Mouse (Mus musculus) limb, embryonic 15.5 days (tissue): ENCODE results near the gene Tbx2. TPM values are rescaled to one million over a fixed set of nuclear protein-coding genes. Genes with fewer than 3 reads are reported as not detected.

ENCODE experiments used
- ATAC-seq: fragments of 200-750 bp; cut with Nextera tagmentation; 2 replicates; pipeline ENCODE4 v1.8.0; 2017; ENCODE audit warnings: low read depth, moderate TSS enrichment; ENCODE audit not compliant: insufficient number of reproducible peaks, low FRiP score, low TSS enrichment
- H3K27ac ChIP-seq: fragments of 300-500 bp; sonication (generic); 2 replicates; pipeline ENCODE4 v1.5.1; 2015; ENCODE audit warnings: moderate library complexity, mild to moderate bottlenecking, inconsistent platforms
- H3K27me3 ChIP-seq: fragments of 300-500 bp; sonication (generic); 2 replicates; pipeline ENCODE4 v1.6.1; 2015; ENCODE audit warnings: inconsistent platforms
- H3K36me3 ChIP-seq: fragments of 300-500 bp; sonication (generic); 2 replicates; pipeline ENCODE4 v1.6.1; 2015; ENCODE audit warnings: inconsistent platforms
- H3K4me1 ChIP-seq: fragments of 300-500 bp; sonication (generic); 2 replicates; pipeline ENCODE4 v1.6.1; 2015; ENCODE audit warnings: inconsistent platforms
- H3K4me2 ChIP-seq: fragments of 300-500 bp; sonication (generic); 2 replicates; pipeline ENCODE4 v1.6.1; 2015; ENCODE audit warnings: mild to moderate bottlenecking, inconsistent platforms
- H3K4me3 ChIP-seq: fragments of 300-500 bp; sonication (generic); 2 replicates; pipeline ENCODE4 v1.5.1; 2015; ENCODE audit warnings: mild to moderate bottlenecking, inconsistent platforms
- H3K9ac ChIP-seq: fragments of 300-500 bp; sonication (generic); 2 replicates; pipeline ENCODE4 v1.6.1; 2015; ENCODE audit warnings: inconsistent platforms
- H3K9me3 ChIP-seq: fragments of 300-500 bp; sonication (generic); 2 replicates; pipeline ENCODE4 v1.6.1; 2016; ENCODE audit warnings: inconsistent platforms
- WGBS: fragments of 180-500 bp; shearing (Covaris S2); methylation state at CpG from one replicate; pipeline ENCODE4 v1.1.7; 2015; 5-methylcytosine and 5-hydroxymethylcytosine counted together
- polyA plus RNA-seq: library from polyadenylated mRNA; unstranded; fragments of >200 nt; fragmentation: Nextera tagmentation; extraction: Ambion mirVana; gene quantifications from 2 replicates; pipeline ENCODE4 v1.2.1, GENCODE M21; 2015

Tbx2 gene
- polyA plus RNA-seq, 1 experiment from 2014 or later, result 4.1 TPM

DNA sequence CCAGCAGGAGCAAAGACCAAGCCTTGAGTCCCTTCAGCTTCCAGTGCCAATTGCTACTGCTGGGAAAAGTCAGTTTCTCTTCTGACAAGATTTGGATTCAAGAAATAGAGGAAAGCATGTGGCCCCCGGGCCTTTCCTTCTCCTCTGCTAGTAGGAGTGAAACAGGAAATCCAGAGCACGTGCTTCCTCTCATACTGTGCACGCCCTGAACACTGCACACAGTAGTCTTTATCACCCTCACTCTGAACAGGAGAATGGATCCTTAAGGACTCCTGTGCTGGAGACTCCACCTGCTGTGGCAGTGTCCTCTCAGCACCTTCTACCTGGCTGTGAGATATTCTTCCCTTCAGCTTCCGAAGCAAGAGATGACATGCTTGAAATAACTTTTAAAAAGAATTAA lies 21.1 kb upstream of the Tbx2 start:
- H3K27ac ChIP-seq, result no peak overlapping the region
- no peak for ATAC-seq
- H3K4me2 ChIP-seq, result no peak overlapping the region
- H3K9ac ChIP-seq, result no peak overlapping the region
- H3K36me3 ChIP-seq, result no peaks in the 10 kb centered on the region
- H3K9me3 ChIP-seq, result no peaks in the 10 kb centered on the region
- 62% methylated on average over 4 of the region's 4 CpGs for WGBS
- H3K4me3 ChIP-seq, result no peak overlapping the region
- 0 out of 2 replicates have a peak, but pooled peaks cover 8% of the 10 kb centered on the region for H3K4me1 ChIP-seq
- H3K27me3 ChIP-seq, result peaks cover 3% of the 10 kb centered on the region; the same call in 1 of the 2 replicates

DNA sequence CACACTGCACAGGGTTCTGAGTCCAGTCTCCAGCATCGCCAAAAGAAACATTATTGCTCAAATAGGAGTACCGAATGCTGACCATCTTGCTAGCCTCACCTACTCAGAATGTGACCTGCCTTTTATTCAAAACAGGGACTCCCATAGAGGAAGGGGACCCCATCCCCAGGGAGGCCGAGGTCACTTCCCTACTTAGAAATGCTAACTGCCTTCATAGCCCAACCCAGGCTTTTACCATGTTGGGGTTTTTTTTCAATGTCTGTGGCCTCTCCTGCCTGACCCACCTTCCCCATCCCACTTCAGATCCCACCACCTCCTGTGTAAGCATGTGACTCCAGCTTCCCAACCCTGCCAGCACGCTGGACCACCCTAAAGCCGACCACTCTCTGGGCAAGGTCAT lies 20.7 kb upstream of the Tbx2 start:
- H3K9ac ChIP-seq, result no peak overlapping the region
- no peak overlapping the region for H3K4me3 ChIP-seq
- H3K4me2 ChIP-seq, result no peak overlapping the region
- 87% methylated on average over 5 of the region's 5 CpGs for WGBS
- H3K4me1 ChIP-seq, result 0 out of 2 replicates have a peak, but pooled peaks cover 10% of the 10 kb centered on the region
- no peak overlapping the region for H3K27ac ChIP-seq
- H3K36me3 ChIP-seq, result no peaks in the 10 kb centered on the region
- H3K27me3 ChIP-seq, result peaks cover 3% of the 10 kb centered on the region; the same call in 1 of the 2 replicates
- no peaks in the 10 kb centered on the region for H3K9me3 ChIP-seq
- no peak for ATAC-seq

DNA sequence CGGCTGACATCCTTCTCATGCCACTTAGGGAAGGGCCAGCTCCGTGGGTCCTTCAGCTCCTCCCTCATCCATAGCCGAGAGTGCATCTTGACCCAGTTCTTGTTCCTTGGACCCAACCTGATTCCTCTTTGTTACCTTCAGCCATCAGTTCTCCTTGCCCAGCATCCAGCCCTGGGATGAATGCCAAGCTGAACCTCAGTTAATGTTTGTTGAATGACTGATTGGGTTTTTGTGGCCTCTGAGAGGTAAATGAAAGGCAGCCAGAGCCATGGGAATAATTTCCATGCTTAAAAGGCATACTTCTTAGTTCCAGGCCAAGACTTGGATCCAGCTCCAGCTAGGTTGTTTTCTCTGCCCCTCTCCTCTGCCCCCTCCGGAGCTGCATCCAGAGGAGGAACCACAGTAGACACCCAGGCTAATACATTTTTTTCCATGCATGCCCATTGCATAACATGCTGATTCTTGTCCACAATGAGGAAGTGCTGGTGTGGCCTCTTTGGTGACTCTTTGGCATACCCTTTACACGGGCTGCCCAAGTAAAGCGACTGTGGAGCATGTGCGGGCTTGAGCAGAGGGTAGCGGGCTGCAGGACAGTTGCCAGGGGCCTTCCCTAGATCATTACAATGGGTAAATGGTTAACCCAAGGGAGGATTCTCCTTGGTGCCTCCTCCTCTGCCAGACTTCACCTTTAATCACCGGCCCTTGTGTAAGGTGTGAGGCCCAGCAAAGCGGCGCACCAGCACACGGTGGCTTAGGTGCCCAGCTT lies 20.0 kb upstream of the Tbx2 start:
- no peak overlapping the region for H3K4me3 ChIP-seq

DNA sequence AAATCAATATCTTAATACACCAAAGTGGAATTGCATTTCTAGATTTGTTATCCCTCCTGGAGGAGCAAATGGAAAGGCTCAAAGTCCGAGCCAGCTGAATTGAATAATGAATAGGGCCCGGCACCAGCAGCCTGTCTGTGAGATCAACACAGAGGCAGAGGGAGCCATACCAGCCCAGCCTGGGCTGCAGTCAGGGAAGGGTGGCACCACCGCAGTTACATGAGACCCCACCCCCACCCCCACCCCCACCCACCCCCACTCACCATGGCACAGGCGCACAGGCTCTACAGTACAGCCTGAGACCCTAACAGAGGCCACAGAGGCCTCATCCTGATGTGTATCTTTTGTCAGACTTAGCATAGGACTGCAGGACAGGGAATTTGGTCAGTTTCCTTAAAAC lies 17.7 kb upstream of the Tbx2 start:
- no peaks in the 10 kb centered on the region for H3K36me3 ChIP-seq
- no peak overlapping the region for H3K9ac ChIP-seq
- H3K9me3 ChIP-seq, result no peaks in the 10 kb centered on the region
- WGBS, result 42% methylated on average over 4 of the region's 4 CpGs
- peaks cover 13% of the 10 kb centered on the region; the same call in 1 of the 2 replicates for H3K27me3 ChIP-seq
- no peak overlapping the region for H3K4me3 ChIP-seq
- H3K27ac ChIP-seq, result no peak overlapping the region
- no peak for ATAC-seq
- H3K4me2 ChIP-seq, result no peak overlapping the region
- 0 out of 2 replicates have a peak, but pooled peaks cover 10% of the 10 kb centered on the region for H3K4me1 ChIP-seq

More for the DNA sequence above, 20.0 kb upstream of the Tbx2 start:
- H3K4me2 ChIP-seq, result no peak overlapping the region
- no peaks in the 10 kb centered on the region for H3K36me3 ChIP-seq
- H3K27ac ChIP-seq, result no peak overlapping the region
- ATAC-seq, result no peak
- H3K4me1 ChIP-seq, result 0 out of 2 replicates have a peak, but pooled peaks cover 10% of the 10 kb centered on the region
- peaks cover 5% of the 10 kb centered on the region; the same call in 1 of the 2 replicates for H3K27me3 ChIP-seq
- no peak overlapping the region for H3K9ac ChIP-seq
- 82% methylated on average over 12 of the region's 12 CpGs for WGBS
- H3K9me3 ChIP-seq, result no peaks in the 10 kb centered on the region

DNA sequence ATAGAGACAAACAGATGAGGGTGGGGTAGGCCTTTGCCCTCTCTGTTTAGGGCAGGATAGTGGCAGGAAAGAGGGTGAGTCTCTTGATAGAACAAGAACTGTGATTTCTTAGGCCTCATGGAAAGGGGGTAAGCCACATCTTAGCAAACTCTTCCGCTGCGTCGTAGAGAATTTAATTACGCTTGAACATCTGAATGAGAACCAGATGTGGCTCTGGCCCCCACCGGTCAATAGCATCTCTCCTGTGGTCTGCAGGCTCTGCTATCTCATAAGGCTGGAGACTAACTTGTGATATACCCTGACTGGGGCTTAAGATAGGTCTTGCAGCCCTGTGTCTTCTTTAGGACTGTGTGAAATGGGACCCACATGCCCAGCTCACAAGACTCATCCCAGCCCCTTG lies 15.9 kb upstream of the Tbx2 start:
- Histone ChIP-seq H3K36me3 (no peaks in the 10 kb centered on the region), H3K27ac (no peak overlapping the region), H3K27me3 (peaks cover 19% of the 10 kb centered on the region; the same call in 1 of the 2 replicates), H3K4me2 (no peak overlapping the region), H3K9ac (no peak overlapping the region), H3K4me3 (no peak overlapping the region), H3K4me1 (peaks cover 21% of the 10 kb centered on the region; the same call in 1 of the 2 replicates), H3K9me3 (no peaks in the 10 kb centered on the region)
- no peak for ATAC-seq
- 39% methylated on average over 5 of the region's 5 CpGs for WGBS

DNA sequence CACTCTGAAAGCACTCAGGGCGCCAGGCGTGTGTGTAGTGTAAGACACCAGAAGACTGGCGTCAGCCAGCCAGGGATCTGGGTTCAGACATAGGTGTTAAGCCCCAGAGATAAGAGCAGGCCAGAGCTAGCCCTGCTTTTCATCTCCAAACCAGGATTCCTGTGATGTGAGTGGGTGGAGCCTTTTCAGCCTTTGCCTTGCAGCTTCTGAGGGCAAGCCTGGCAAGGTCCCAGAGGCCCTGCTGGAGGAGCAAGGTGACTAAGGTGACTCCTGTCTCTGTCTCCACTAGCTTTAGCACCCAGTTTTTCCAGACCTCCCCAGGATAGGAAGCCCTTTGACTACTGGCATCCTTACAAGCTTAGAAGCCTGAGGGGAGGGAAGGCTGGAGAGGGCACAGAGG lies 13.9 kb upstream of the Tbx2 start:
- H3K27ac ChIP-seq, result no peak overlapping the region
- H3K4me1 ChIP-seq, result peaks cover 15% of the 10 kb centered on the region
- ATAC-seq, result no peak
- WGBS, result 71% methylated on average over 3 of the region's 3 CpGs
- no peak overlapping the region for H3K9ac ChIP-seq
- H3K27me3 ChIP-seq, result peaks cover 28% of the 10 kb centered on the region; the same call in 1 of the 2 replicates
- no peak overlapping the region for H3K4me3 ChIP-seq
- H3K9me3 ChIP-seq, result no peaks in the 10 kb centered on the region
- no peaks in the 10 kb centered on the region for H3K36me3 ChIP-seq
- H3K4me2 ChIP-seq, result no peak overlapping the region

DNA sequence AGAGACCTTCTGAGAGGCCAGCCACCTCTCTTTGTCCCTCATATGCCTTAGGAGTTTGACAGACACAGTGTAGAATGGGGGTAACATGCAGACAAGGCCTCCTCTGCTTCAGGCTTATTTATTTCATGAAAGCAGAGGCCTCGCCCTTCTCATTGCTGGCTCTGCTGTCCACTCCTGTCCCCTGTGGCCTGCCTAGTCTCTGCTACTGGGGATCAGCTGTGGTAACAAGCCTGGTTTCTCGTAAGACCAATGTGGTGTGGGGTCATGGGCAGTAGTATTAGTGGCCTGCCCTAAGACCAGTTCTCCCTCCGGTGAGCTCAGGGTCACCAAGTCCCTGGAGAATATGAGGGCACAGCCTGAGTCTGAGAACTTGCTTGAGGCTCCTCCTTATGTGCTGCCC lies 11.4 kb upstream of the Tbx2 start:
- ATAC-seq, result no peak
- Histone ChIP-seq H3K27ac (no peak overlapping the region), H3K4me2 (no peak overlapping the region), H3K9me3 (no peaks in the 10 kb centered on the region), H3K4me3 (no peak overlapping the region), H3K36me3 (no peaks in the 10 kb centered on the region), H3K9ac (no peak overlapping the region), H3K27me3 (peaks cover 48% of the 10 kb centered on the region), H3K4me1 (peaks cover 13% of the 10 kb centered on the region)
- 87% methylated on average over 3 of the region's 3 CpGs for WGBS

DNA sequence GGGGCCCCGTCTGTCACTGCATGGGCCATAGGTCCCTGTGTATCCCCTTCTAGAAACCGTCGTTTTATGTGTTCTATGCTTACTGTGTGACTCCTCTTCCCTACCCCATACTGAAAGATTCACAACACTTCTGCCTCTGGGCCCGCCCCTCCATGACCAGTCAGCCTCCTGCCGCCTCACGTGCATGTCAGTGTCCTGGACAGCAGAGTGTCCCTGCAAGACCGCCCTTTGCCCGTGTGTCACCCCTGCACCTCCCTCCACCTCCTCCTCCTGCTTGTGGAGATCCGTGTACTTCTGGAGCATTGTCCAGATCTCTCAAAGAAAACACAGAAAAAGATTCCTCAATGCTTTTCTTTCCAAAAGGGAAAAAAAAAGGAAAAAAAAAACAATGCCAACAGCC lies 10.7 kb upstream of the Tbx2 start:
- H3K4me2 ChIP-seq, result no peak overlapping the region
- H3K4me3 ChIP-seq, result no peak overlapping the region
- ATAC-seq, result no peak
- no peaks in the 10 kb centered on the region for H3K9me3 ChIP-seq
- H3K36me3 ChIP-seq, result no peaks in the 10 kb centered on the region
- H3K27me3 ChIP-seq, result peaks cover 55% of the 10 kb centered on the region
- H3K9ac ChIP-seq, result no peak overlapping the region
- no peak overlapping the region for H3K27ac ChIP-seq
- H3K4me1 ChIP-seq, result peaks cover 11% of the 10 kb centered on the region
- 82% methylated on average over 9 of the region's 9 CpGs for WGBS

DNA sequence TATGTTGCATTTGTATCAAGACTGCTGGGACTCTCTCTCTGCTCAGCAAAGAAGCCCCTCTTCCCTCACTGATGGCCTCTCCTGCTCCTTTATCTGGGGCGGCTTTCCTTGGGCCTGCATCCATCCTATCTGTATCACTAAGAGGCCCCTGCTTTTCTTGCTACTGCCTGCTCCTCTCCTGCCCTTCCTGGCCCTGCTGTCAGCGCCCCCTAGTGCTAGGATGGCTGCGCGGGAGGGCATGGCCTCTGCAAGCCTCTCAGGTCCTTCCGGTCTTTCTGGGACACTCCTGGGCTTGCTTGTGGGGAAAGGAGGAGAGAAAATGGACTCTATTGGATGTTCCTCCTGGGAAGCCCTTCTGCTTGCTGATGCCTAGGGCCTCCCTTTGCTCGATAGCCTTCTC lies 9.2 kb upstream of the Tbx2 start:
- no peaks in the 10 kb centered on the region for H3K36me3 ChIP-seq
- no peak overlapping the region for H3K4me3 ChIP-seq
- H3K27me3 ChIP-seq, result peaks cover 65% of the 10 kb centered on the region
- ATAC-seq, result no peak
- no peak overlapping the region for H3K9ac ChIP-seq
- H3K4me1 ChIP-seq, result peaks cover 11% of the 10 kb centered on the region
- WGBS, result 18% methylated on average over 6 of the region's 6 CpGs
- H3K4me2 ChIP-seq, result no peak overlapping the region
- H3K9me3 ChIP-seq, result no peaks in the 10 kb centered on the region
- H3K27ac ChIP-seq, result no peak overlapping the region

DNA sequence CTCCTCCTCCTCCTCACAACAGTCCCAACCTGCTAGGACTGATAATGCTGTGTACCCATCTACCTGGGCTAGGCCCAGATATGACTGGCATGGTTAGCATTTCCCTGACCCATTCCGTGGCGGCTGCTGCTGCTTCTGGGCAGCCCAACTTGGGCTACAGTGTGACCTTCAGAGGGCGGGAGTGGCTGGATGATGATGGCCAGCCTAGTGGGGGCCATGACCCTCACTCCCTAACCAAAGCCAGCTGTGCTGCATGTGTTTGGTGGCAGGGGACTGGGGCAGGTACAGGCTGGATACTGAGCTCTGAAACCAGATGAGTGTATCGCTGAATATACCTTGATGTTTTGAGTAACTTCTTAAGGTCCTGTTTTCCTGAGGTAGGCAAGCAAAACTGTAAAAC lies 8.6 kb upstream of the Tbx2 start:
- no peak overlapping the region for H3K4me3 ChIP-seq
- no peaks in the 10 kb centered on the region for H3K36me3 ChIP-seq
- no peaks in the 10 kb centered on the region for H3K9me3 ChIP-seq
- WGBS, result 70% methylated on average over 4 of the region's 4 CpGs
- peaks cover 68% of the 10 kb centered on the region for H3K27me3 ChIP-seq
- H3K27ac ChIP-seq, result no peak overlapping the region
- no peak overlapping the region for H3K4me2 ChIP-seq
- H3K9ac ChIP-seq, result no peak overlapping the region
- ATAC-seq, result no peak
- H3K4me1 ChIP-seq, result peaks cover 11% of the 10 kb centered on the region

DNA sequence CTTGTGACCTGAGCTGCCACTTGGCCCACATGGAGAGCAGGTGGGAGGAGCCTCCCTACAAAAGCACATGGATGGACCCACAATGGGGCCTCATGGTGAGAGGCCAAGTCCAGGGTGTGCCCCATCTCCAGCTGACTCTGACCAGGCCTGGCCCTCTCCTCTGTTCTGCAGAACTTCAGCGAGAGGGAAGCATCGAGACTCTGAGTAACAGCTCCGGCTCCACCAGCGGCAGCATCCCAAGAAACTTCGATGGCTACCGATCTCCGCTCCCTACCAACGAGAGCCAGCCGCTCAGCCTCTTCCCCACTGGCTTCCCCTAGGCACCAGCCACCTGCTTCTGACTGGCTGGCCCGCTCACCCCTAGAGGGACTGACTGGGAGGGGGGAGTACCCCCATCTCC lies 7.3 kb upstream of the Tbx2 start:
- Histone ChIP-seq H3K4me3 (no peak overlapping the region), H3K4me1 (peaks cover 20% of the 10 kb centered on the region), H3K27ac (no peak overlapping the region), H3K27me3 (peaks cover 78% of the 10 kb centered on the region), H3K4me2 (no peak overlapping the region), H3K36me3 (no peaks in the 10 kb centered on the region), H3K9ac (no peak overlapping the region), H3K9me3 (no peaks in the 10 kb centered on the region)
- no peak for ATAC-seq
- 77% methylated on average over 10 of the region's 10 CpGs for WGBS

DNA sequence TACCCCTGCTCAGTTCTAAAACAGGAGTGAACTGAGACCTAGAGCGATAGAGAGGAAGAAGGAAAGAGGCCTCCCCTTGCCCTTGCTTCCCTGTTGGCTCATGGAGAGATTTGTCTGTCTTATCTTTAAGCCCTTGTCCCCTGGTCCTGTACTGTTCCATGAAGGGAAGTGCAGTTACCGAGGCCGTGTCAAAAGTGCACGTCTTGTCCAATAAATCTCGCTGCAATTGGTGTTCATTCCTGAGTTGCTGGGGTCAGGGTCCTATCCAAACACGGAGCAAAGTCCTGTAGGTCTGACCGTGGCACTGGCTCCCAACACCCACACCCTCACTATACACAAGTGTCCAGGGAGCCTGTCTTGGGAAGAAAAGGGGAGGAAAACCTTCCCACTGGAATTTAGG lies 6.5 kb upstream of the Tbx2 start:
- H3K27me3 ChIP-seq, result peaks cover 86% of the 10 kb centered on the region
- H3K36me3 ChIP-seq, result no peaks in the 10 kb centered on the region
- 54% methylated on average over 7 of the region's 7 CpGs for WGBS
- no peak for ATAC-seq
- no peak overlapping the region for H3K4me3 ChIP-seq
- H3K27ac ChIP-seq, result no peak overlapping the region
- H3K9me3 ChIP-seq, result no peaks in the 10 kb centered on the region
- H3K4me2 ChIP-seq, result no peak overlapping the region
- peaks cover 19% of the 10 kb centered on the region for H3K4me1 ChIP-seq
- no peak overlapping the region for H3K9ac ChIP-seq
